Mouse (Mus musculus): ENCODE measurements around the gene Rgs21.

- TF ChIP-seq HCFC1 (IDR thresholded peaks at IDR 0.05; ENCODE audit: borderline replicate concordance, insufficient read depth, low read length) (no peak), MAFK (IDR thresholded peaks at IDR 0.05; ENCODE audit: insufficient read depth, low read depth, low read length) (no peak), ZC3H11A (IDR thresholded peaks at IDR 0.05; ENCODE audit: borderline replicate concordance, low read depth, low read length) (no peak), ZNF384 (IDR thresholded peaks at IDR 0.05; ENCODE audit: low read depth, low read length) (no peak), CHD2 (IDR thresholded peaks at IDR 0.05; ENCODE audit: low read depth, low read length) (no peak)
Observed at GRCm38 (mm10) chr1:144572972-144573371, 5.5 kb upstream of the Rgs21 start.
